Mouse (Mus musculus): ENCODE data around the gene Rasd2.

Rasd2 gene

DNA sequence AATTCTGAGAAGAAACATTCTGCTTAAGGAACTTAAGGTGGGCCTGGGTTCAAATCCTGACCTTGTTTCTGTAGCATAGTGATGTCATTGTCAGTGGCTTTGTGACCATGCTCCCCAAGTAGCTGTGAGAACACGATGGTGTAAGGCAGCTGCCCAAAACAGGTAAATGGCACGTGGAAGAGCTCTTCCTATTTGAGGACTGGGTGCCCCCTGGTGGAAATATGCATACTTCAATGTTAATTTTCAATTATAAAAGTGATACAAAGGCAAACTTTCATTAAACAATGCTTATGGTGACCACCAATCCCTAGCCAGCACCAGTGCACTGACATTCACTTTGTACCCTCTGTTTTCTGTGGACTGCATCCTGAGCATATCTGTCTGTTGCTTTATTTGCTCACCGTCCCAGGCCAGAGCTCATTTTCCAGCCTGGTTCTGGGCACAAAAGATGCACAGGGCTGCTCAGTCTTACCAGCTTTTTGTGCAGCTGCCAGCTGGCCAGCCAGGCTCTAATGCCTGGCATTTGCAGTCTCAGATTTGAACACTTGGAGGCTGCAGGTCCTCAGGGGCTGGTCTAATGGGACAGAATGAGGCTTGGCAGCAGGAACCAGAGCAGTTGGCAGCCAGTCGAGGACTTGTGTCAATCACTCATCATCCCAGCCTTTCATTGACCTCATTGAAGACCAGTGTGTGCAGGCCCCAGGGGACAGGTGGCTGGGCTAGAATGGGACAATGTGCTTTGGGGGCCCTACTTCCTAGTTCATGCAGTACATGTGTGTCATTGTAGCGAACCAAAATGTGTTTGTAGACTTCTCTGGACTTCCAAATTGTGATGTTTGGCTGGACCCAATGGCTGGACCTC lies 6.4 kb downstream of the Rasd2 start:
- peak; percentile 50 for DNase-seq

DNA sequence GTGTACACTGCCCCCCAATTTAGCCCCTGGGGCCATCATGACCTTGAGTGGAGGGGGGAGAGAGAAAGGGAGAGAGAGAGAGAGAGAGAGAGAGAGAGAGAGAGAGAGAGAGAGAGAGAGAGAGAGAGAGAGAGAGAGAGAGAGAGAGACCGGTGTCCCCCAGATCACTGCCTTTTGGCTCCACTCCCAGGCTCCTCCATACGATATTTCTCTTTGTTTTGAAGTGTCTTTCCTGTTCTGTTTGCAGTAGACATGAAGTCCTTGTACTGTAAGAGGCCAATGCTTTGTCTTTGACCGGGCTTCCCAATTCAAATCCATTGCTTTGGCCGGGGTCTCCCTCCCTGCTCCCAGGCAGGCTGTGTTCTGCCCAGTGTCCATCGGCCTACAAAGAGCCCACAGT lies 8.9 kb downstream of the Rasd2 start:
- DNase-seq, result no peak

DNA sequence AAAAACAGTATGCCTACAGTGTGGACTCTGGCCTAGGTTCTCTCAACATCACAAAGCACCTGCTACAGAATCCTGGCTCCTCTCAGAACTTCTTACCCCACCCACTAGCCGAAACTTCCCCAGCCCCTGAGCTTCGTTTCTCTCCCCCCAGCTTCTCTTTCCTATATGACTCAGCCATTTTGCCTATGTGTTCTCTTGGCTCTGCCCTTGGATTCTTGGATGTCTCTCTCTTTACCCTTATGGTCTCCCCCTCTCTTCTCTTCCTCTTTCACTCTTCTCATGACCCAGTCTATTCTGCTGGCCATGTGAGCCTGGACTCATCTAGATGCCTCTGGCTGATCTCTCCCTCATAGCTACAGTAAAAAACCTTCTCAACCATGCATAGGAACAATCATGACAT lies 13.0 kb downstream of the Rasd2 start:
- no peak for DNase-seq

DNA sequence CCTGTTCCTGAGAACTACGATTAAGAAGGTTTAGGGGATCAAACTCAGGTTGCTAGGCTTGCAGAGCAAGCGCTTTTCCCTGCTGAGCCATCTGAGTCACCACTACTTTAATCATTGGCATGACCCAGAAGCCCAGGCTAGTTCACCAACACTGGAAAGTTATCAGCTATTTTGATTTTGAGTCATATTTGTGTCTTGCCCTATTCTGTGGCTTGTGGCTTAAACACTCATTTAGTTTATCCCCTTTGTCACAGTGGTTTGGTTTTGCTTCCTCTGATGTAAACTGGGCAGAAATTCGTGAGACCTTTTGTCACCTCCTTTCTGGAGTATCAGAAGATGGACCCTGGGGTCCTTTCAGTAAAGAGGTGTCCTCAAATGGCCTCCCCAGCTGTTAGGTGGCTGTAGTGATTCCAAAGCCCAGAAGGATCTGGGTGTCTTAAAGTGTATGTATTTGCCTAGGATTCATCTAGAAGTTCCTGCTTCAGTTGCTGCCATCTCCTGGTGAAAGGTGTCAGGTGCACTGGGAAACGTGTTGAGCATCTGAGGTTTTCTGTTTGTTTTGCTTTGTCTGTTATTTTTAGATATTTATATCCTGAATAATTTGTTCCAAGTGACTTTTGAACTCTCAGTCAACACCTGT lies 20.3 kb downstream of the Rasd2 start:
- peak; percentile 38 for DNase-seq

DNA sequence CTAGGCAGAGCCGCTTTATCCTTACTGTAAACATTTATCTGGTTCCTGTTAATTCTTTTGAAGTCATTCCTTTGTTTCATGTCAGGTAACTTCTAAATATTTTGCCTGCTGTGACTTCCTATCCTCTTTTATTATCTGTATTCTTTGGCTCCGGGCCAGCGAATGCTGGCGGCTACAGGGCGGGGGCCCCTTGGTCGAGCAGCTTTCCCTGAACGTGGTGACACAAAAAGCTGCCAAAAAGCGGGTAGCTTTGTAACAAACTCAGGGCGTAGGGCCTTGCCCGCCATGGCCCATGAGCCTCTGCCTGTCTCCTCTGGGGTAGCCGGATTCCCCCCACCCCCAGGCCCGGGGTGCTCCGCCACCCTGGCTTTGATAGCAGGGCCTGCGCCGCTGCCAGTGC lies 33.6 kb downstream of the Rasd2 start:
- no peak for DNase-seq

DNA sequence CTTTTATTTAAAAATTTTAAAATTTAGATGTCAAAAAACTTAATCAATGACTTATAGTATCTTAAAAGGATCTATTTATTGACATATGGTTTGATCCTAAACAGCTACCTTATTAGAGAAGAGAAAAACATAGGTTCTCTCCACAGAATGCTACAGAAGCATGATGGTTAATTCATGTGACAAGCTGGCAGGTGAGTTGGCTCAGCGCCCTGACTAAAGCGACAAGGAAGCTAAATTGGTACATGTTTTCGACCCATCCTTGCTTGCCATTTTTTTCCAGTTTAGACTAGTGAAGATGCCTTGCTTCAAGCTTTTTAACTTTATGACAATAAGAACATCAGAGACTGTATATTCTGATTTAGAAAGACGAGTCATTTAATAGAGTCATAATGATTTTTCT lies 35.4 kb downstream of the Rasd2 start:
- DNase-seq, result no peak

DNA sequence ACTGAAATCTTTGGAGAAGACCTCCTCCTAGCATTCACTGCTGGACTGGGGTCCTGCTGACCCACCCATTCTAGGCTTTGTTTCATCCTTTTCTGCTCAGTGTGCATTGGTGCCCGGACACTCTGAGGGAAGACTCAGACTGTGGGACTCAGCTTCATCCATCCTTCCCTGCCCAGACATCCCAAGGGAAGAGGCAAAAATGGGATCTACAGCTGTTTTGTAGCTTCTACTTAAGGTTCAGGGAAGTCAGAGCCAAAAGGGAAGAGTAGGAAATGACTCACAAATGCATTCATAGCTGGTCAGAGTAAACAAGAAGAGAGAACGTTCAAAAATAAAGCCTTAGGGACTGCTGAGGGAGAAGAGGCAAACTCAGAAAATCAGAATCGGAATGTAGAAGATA lies 40.3 kb downstream of the Rasd2 start:
- DNase-seq, result no peak

DNA sequence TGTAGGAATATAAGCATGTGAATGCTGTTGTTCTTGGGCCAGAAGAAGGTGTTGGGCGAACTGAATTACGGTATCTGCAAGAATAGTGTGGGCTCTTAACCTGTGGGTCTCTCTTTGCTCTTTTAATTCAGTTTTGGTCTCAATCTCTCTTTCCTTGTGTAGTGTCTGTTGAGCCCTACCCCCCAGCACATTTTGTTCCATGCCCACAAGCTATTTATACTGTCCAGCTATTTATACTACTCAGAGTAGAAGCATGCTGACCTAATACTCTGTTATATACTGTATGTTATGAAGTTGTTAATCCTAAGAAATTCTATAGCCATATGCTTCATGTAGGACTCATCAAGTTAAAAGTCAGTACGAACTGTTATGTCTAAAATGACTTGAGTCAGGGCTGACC lies 41.9 kb downstream of the Rasd2 start:
- no peak for DNase-seq

DNA sequence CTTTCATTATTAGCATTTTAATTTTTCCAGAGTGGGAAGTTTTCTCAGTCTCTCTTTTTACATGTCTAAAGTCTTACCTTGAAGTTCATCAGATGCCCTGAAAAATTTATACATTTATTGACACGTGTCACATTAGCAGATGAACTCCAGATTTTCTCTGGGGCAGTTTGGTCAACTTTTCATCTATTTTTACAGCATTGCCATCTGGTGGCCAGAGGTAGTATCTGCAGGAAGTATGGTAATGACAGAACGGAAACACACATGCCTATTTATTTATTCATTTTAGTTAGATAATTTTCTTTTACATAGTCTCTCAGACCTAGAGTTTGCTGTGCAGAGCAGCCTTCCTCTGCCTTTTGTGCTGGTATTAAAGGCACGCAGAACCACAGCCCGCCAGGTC lies 58.4 kb downstream of the Rasd2 start:
- DNase-seq, result peak; percentile 58
